Mouse (Mus musculus) small intestine, adult 2 months (tissue): ENCODE measurements around the gene Olfr15.

ENCODE experiments used
- CTCF ChIP-seq: fragments of 200-500 bp; IDR thresholded peaks from 2 replicates; pipeline ENCODE4 v1.5.1; 2012; ENCODE audit warnings: low read depth, mild to moderate bottlenecking, control low read depth, inconsistent platforms, low read length, moderate library complexity, mixed read lengths; ENCODE audit not compliant: insufficient replicate concordance, insufficient read length; ENCODE audit errors: extremely low read depth
- POLR2A ChIP-seq: fragments of 200-500 bp; IDR thresholded peaks from 2 replicates; pipeline ENCODE4 v1.6.1; 2012; ENCODE audit warnings: low read depth, mild to moderate bottlenecking, control low read depth, inconsistent platforms, low read length, moderate library complexity

DNA sequence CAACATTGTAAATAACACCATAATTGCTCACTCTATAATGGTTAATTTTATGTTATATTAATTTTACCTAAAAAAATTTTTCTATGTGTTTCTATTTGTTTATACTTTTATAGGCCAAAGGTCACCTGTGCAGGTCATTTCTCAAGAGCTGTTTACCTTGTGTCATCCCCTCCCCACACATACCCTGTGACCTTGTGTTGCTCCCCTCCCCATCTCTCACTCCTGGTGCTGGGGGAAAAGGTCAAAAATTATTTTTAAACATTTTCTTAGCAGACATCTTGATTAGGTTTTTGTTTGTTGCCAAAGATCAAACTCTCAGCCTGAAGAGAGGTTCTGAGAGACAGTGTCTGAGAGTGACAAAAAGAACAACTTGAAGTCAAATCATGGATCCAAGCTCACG is 13.1 kb downstream of the Olfr15 start:
- TF ChIP-seq CTCF (no peak), POLR2A (no peak)
